Mouse (Mus musculus): Measurements from ENCODE around the gene Kcnk16. TPM values are rescaled to one million over a fixed set of nuclear protein-coding genes. Genes with fewer than 3 reads are reported as not detected.

The Kcnk16 gene
- total RNA-seq, 4 experiments from 2014 or later: not detected

Other genes with a start within 250 kb of the Kcnk16 start
- gene Saysd1, start 130.7 kb downstream of the Kcnk16 start, total RNA-seq (2022): 1 to 10 TPM; 3.3 to 4.4 (median 4.0) TPM
- gene Kcnk5, start 87.4 kb downstream of the Kcnk16 start, total RNA-seq (2022): 1 to 10 TPM in 1 of 4 experiments, under 1 TPM in 3; 0.13 to 1.4 (median 0.84) TPM
- gene Nudt13, start 25.5 kb upstream of the Kcnk16 start, total RNA-seq (2022): 10 to 100 TPM; 18.9 to 23.2 (median 21.2) TPM
- 10 to 100 TPM; 34.6 to 39.1 (median 36.5) TPM for gene Ecd, start 78.9 kb upstream of the Kcnk16 start, total RNA-seq (2022)
- gene Fam149b, start 79.0 kb upstream of the Kcnk16 start, total RNA-seq (2022): 10 to 100 TPM; 45.3 to 49.3 (median 47.8) TPM
- 10 to 100 TPM; 24.9 to 33.6 (median 28.6) TPM for gene Dnajc9, start 119.7 kb upstream of the Kcnk16 start, total RNA-seq (2022)
- gene Mrps16, start 124.4 kb upstream of the Kcnk16 start, total RNA-seq (2022): 10 to 100 TPM; 30.2 to 36.4 (median 33.9) TPM
- gene Cfap70, start 183.0 kb upstream of the Kcnk16 start, total RNA-seq (2022): 1 to 10 TPM; 3.1 to 4.1 (median 3.5) TPM
- gene Anxa7, start 210.9 kb upstream of the Kcnk16 start, total RNA-seq (2022): 10 to 100 TPM; 70.2 to 86.3 (median 74.8) TPM
- gene Mss51, start 227.7 kb upstream of the Kcnk16 start, total RNA-seq (2022): 1 to 10 TPM in 2 of 4 experiments, under 1 TPM in 2; 0.59 to 1.8 (median 0.89) TPM

Data from left cerebral cortex, adult 8-10 months (tissue).